Mouse (Mus musculus) hindbrain, embryonic 13.5 days (tissue): ENCODE results near the gene Gm20388. TPM values are rescaled to one million over a fixed set of nuclear protein-coding genes. Genes with fewer than 3 reads are reported as not detected.

Experiments used
- ATAC-seq: fragments of 200-750 bp; cut with Nextera tagmentation; 2 replicates; pipeline ENCODE4 v1.8.0; 2017; ENCODE audit warnings: moderate TSS enrichment; ENCODE audit not compliant: low FRiP score
- H3K27ac ChIP-seq: fragments of 300-500 bp; sonication (generic); 2 replicates; pipeline ENCODE4 v1.5.1; 2015; ENCODE audit warnings: inconsistent platforms, mild to moderate bottlenecking, moderate library complexity
- H3K27me3 ChIP-seq: fragments of 300-500 bp; sonication (generic); 2 replicates; pipeline ENCODE4 v1.6.1; 2015; ENCODE audit warnings: mild to moderate bottlenecking, inconsistent platforms
- H3K36me3 ChIP-seq: fragments of 300-500 bp; sonication (generic); 2 replicates; pipeline ENCODE4 v1.6.1; 2015; ENCODE audit warnings: mild to moderate bottlenecking, inconsistent platforms
- H3K4me1 ChIP-seq: fragments of 300-500 bp; sonication (generic); replicated peaks from 2 replicates; pipeline ENCODE4 v1.6.1; 2015; ENCODE audit warnings: inconsistent platforms
- H3K4me2 ChIP-seq: fragments of 300-500 bp; sonication (generic); 2 replicates; pipeline ENCODE4 v1.6.1; 2015; ENCODE audit warnings: inconsistent platforms, mild to moderate bottlenecking, moderate library complexity
- H3K4me3 ChIP-seq: fragments of 300-500 bp; sonication (generic); 2 replicates; pipeline ENCODE4 v1.5.1; 2015; ENCODE audit warnings: mild to moderate bottlenecking, inconsistent platforms
- H3K9ac ChIP-seq: fragments of 300-500 bp; sonication (generic); 2 replicates; pipeline ENCODE4 v1.6.1; 2015; ENCODE audit warnings: mild to moderate bottlenecking, inconsistent platforms
- H3K9me3 ChIP-seq: fragments of 300-500 bp; sonication (generic); 2 replicates; pipeline ENCODE4 v1.6.1; 2016; ENCODE audit warnings: inconsistent platforms
- WGBS: fragments of 180-500 bp; shearing (Covaris S2); methylation state at CpG from one replicate; pipeline ENCODE4 v1.1.7; 2015; 5-methylcytosine and 5-hydroxymethylcytosine counted together
- polyA plus RNA-seq: library from polyadenylated mRNA; unstranded; fragments of >200 nt; fragmentation: Nextera tagmentation; extraction: Ambion mirVana; gene quantifications from 2 replicates; pipeline ENCODE4 v1.2.1, GENCODE M21; 2015

Gene Gm20388
- polyA plus RNA-seq, 1 experiment from 2014 or later, result 1.9 TPM

DNA sequence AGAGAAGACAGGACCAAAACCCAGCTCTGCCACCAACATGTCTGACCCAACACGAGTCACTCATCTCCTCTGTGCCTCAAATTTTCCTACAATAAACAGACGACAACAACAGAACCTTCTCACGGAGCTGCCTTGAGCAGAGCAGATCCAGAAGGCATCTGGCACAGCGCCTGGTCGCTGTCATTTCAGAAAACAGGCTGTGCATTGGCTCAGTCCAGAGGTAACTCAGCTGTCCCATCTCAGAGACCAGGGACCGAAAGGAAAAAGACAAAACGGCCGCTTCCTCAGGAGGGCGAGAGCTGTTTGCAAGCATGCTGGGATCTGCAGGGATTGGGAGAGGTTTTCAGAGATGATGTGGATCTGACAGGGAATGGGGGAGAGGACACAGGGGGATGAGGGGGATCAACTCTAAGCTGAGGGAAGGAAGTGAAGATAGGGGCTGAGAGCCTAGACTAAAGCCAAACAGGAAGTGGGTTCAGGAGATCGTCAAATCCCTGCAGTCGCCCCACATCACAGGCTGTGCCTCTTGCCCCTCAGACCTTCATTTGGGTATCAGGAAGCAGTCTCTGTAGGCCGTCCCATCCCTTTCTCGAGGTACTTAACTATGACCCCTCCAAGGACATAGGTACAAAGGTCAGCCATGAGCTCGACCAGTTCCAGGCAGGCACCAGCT, 4067.7 kb downstream of the Gm20388 start:
- Histone ChIP-seq H3K27me3 (no peaks in the 10 kb centered on the region), H3K4me3 (no peak overlapping the region), H3K9me3 (no peaks in the 10 kb centered on the region), H3K36me3 (no peaks in the 10 kb centered on the region), H3K4me2 (no peak overlapping the region), H3K4me1 (peaks cover 25% of the 10 kb centered on the region), H3K27ac (no peak overlapping the region), H3K9ac (peak overlapping the region; percentile 19; the same call in 1 of the 2 replicates)
- 73% methylated on average over 14 of the region's 14 CpGs for WGBS
- no peak for ATAC-seq

DNA sequence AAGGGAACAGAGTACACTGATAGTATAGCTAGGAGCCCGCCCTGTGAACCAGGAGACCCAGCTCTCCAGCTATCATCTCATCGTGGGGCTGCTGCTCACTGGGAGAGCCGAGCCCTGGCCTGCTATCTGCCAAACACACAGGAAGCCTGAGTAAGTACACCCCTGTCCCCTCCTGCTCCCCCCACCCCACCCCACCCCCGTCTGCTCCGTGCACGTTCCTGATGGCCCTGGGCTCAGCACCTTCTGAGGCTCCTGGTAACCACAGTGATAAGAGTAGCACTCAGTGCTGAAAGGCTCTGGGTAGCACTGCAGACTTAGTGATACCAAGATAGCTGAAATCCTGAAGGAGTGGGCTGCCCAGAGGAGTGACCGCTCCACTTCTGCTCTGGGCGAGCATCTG, 4068.3 kb downstream of the Gm20388 start:
- Histone ChIP-seq H3K4me3 (no peak overlapping the region), H3K36me3 (no peaks in the 10 kb centered on the region), H3K27ac (no peak overlapping the region), H3K9me3 (no peaks in the 10 kb centered on the region), H3K9ac (0 out of 2 replicates have a peak overlapping the region, but pooled peaks have one; percentile 19), H3K4me2 (no peak overlapping the region), H3K4me1 (peaks cover 27% of the 10 kb centered on the region), H3K27me3 (no peaks in the 10 kb centered on the region)
- ATAC-seq, result no peak
- 89% methylated on average over 8 of the region's 8 CpGs for WGBS

DNA sequence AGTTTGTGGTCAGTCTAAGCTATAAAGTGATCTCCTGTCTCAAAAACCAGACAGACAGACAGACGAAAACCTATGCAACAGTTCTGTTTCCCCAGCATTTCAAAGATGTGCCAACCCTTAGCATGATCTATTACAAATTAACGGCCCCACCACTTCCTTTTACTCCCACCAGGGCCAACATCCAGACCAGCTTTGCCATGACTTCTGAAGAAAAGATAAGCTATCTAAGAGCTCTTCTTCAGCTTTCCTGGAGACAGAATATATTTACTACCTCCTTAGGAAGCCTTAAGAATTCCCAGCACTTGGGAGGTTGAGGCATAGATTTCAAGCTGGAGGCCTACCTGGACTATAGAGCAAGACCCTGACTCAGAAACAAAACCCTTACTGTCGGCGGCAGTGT, 4069.6 kb downstream of the Gm20388 start:
- Histone ChIP-seq H3K36me3 (no peaks in the 10 kb centered on the region), H3K4me2 (peak overlapping the region; percentile 92), H3K9ac (0 out of 2 replicates have a peak overlapping the region, but pooled peaks have one; percentile 35), H3K9me3 (no peaks in the 10 kb centered on the region), H3K27ac (no peak overlapping the region), H3K27me3 (no peaks in the 10 kb centered on the region), H3K4me1 (peaks cover 27% of the 10 kb centered on the region), H3K4me3 (no peak overlapping the region)
- ATAC-seq, result no peak
- 71% methylated on average over 4 of the region's 4 CpGs for WGBS

DNA sequence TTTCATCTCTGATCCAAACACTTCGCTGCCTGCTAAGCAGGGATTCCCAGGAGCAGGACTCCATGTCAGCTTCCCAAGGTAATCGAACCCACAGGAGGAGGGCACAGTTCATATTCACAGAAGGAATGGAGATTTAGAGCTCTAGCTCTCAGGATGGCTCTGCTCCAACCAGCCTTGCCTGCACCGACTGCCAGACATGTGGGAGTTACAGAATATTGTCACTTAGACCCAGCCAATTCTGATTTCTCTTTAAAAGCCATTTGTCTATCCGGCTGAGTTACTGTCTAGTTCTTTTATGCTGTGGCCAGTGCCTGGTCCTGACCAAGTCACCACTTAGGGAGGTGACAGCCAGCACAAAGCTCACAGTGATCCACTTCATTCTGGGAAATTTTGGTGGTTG, 4071.0 kb downstream of the Gm20388 start:
- WGBS, result 48% methylated on average over 4 of the region's 4 CpGs
- no peaks in the 10 kb centered on the region for H3K27me3 ChIP-seq
- peak overlapping the region; percentile 56; the same call in 1 of the 2 replicates for H3K9ac ChIP-seq
- no peaks in the 10 kb centered on the region for H3K9me3 ChIP-seq
- no peaks in the 10 kb centered on the region for H3K36me3 ChIP-seq
- H3K27ac ChIP-seq, result no peak overlapping the region
- peak overlapping the region; percentile 82 for H3K4me3 ChIP-seq
- no peak for ATAC-seq
- peaks cover 27% of the 10 kb centered on the region for H3K4me1 ChIP-seq
- peak overlapping the region; percentile 92 for H3K4me2 ChIP-seq

DNA sequence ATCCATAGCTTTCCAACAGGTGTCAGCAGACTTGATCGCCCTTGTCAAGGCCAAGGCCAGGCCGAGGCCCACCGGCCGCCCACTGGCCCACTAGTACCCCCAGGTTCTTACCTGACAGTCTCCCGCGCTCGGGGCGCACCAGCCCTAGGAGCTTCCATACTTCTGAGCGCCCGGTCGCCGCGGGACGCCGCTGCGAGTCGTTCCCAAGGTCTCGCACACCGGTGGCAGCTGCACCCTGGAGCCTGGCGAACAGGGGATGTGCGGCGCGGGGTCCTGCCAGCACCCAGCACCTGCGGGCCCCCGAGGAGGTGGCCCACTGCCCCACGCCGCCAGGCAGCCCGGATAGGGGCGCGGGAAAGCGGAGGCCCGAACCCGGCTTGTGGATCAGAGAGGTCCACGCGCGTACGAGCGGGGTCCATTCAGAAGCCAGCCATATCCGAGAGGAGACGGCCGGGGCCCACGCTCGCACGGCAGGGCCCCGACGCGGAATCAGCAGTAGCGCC, 4071.7 kb downstream of the Gm20388 start:
- peak overlapping the region; percentile 82 for H3K4me3 ChIP-seq
- H3K9ac ChIP-seq, result peak overlapping the region; percentile 86
- under 1% methylated on average over 48 of the region's 48 CpGs for WGBS
- H3K4me1 ChIP-seq, result peaks cover 27% of the 10 kb centered on the region
- peak overlapping the region; percentile 79 for H3K27ac ChIP-seq
- peak overlapping the region; percentile 92 for H3K4me2 ChIP-seq
- no peaks in the 10 kb centered on the region for H3K9me3 ChIP-seq
- peak; percentile 62 for ATAC-seq
- H3K36me3 ChIP-seq, result no peaks in the 10 kb centered on the region
- H3K27me3 ChIP-seq, result no peaks in the 10 kb centered on the region

DNA sequence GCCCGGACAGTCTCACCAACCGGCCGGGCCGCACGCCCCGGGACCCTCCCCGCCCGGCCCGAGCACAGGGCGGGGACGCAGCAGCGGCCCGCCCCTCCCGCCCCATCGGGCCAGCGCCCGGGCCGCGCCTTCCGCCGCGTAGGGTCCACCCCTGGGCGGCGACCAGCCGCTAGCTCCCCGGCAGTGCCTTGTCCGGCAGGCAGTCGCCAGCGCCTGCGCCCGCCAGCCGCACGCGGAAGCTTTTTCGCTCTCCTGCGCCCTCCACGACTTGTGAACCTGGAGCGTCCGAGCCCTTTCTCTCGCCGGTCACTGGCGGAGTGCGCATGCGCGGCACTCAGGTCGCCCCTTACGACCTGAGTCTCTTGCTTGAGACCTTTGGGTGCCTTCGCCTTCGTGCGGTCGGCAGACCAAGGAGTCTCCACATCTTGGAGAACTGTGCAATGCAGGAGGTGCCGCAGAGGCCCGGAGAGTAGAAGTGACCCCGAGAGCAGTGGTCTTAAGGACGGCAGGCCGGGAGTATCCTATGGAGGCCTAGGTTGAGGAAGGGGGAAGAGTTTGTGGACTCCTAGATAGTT, 4072.3 kb downstream of the Gm20388 start, which contains the start of gene Abcb10:
Gene Abcb10 (minus strand): TSS at position 297 of the 575 bp plus-strand sequence.
- peak within 1 kb of the TSS; percentile 86 for H3K9ac ChIP-seq
- peaks cover 27% of the 10 kb centered on the region for H3K4me1 ChIP-seq
- H3K27me3 ChIP-seq, result no peaks in the 10 kb centered on the region
- H3K27ac ChIP-seq, result peak within 1 kb of the TSS; percentile 79
- H3K4me2 ChIP-seq, result peak within 1 kb of the TSS; percentile 92
- WGBS, result under 1% methylated on average over 50 of the region's 56 CpGs
- peak within 1 kb of the TSS; percentile 82 for H3K4me3 ChIP-seq
- no peaks in the 10 kb centered on the region for H3K9me3 ChIP-seq
- ATAC-seq, result peak; percentile 89
- H3K36me3 ChIP-seq, result no peaks in the 10 kb centered on the region

DNA sequence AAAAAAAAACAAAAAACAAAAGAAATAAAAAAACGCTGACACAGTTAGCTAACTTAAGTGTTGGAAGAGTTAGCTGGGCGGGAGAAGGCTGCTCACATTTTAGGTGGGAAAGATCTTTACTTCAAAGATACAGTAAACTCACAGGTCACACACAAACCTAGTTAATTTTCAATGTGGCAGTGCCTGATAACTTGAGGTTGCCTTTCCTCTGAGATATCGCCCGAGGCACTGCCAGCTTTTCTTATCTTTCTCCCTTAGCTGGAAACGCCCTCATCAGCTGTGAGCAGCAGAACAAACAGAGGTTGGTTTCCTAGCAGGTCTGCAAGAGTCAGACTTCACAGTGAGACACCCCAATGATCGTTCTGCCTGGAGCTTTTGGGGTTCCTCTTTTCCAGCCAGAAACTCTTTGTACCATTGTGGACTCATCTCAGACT, 4078.0 kb downstream of the Gm20388 start:
- Histone ChIP-seq H3K4me1 (no peaks in the 10 kb centered on the region), H3K9me3 (no peaks in the 10 kb centered on the region), H3K27me3 (no peaks in the 10 kb centered on the region), H3K4me2 (no peak overlapping the region), H3K36me3 (peaks cover 2% of the 10 kb centered on the region), H3K4me3 (no peak overlapping the region), H3K27ac (no peak overlapping the region), H3K9ac (no peak overlapping the region)
- no peak for ATAC-seq
- 84% methylated on average over 6 of the region's 6 CpGs for WGBS

DNA sequence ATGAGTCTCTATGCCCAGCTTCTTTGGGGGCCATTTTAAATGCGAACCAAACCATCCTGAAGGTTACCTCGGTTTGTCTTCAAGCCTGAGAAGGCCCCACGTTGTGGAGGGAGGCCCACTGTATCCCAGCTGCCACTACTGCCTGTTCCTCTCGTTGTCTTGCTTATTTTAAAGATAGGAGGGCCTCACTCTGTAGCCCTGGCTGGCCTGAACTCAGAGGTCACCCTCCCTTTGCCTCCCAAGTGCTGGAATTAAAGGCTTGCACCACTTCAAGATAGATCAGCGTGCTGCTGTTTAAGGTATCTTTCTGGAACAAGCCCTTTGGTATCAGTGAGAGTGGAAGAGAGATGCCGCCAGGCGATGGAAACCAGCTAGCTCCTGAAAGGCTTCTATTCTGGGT, 4078.5 kb downstream of the Gm20388 start:
- H3K27me3 ChIP-seq, result no peaks in the 10 kb centered on the region
- 81% methylated on average over 7 of the region's 7 CpGs for WGBS
- no peak for ATAC-seq

DNA sequence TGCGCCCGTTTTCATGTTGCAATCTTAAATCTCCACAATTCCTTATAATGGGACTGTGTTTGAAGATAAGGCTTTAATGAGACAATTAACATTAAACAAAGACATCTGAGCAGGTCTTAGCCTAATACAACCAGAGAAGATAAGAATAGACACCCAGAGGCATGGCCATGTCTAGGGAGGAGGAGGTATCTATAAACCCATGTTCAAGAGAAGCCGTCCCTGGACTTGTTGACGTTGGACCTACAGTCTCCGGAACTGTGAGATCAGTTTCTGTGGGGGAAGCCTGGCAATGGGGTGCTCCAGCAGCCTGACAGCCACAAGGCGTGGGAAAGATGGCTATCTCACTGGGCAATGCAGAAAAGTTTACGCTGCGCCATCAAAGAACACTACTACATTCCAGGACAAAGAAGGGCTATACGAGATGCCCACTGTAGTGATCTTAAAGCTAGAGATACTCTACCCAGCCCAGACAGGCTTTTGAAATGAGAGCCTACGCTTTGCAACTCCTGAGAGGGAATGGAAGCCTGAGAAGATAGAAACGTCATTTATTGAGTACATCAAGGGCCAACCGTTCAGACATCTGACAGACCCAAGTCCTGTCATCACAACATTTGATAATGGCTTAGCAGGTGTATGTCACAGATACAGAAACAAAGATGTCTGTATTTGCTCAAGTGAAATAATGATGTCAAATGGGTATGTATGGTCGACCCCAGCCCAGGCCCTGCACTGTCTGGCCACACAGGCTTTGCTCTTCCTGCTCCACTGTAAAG, 4079.8 kb downstream of the Gm20388 start:
- Histone ChIP-seq H3K9ac (no peak overlapping the region), H3K4me1 (no peaks in the 10 kb centered on the region), H3K4me2 (no peak overlapping the region), H3K27me3 (no peaks in the 10 kb centered on the region), H3K4me3 (no peak overlapping the region), H3K36me3 (peaks cover 16% of the 10 kb centered on the region), H3K27ac (no peak overlapping the region), H3K9me3 (no peaks in the 10 kb centered on the region)
- no peak for ATAC-seq
- WGBS, result 92% methylated on average over 13 of the region's 13 CpGs

More for the DNA sequence above, 4078.5 kb downstream of the Gm20388 start:
- Histone ChIP-seq H3K4me3 (no peak overlapping the region), H3K36me3 (peaks cover 6% of the 10 kb centered on the region), H3K4me2 (no peak overlapping the region), H3K9me3 (no peaks in the 10 kb centered on the region), H3K4me1 (no peaks in the 10 kb centered on the region), H3K27ac (no peak overlapping the region), H3K9ac (no peak overlapping the region)

DNA sequence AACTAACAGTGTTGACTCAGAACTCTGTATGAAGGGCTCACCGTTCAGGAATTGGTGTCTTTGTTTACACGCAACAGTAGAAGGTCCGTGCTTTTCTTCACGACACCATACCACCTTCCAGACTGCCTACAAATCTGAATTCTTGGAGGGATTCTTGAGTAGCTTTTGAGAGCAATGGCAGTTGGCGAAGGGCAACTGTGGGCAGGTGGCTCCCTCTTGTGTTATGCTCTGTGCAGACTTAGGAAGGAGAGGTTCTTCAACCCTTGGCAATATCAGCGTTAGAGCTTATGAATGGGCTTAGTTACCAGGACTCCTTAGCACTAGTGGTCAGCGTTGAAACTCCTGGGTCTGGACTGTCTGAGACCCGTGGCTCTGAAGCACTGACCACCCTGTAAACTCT, 4081.9 kb downstream of the Gm20388 start:
- no peak overlapping the region for H3K4me3 ChIP-seq
- H3K9me3 ChIP-seq, result no peaks in the 10 kb centered on the region
- no peak overlapping the region for H3K27ac ChIP-seq
- ATAC-seq, result no peak
- WGBS, result 88% methylated on average over 8 of the region's 8 CpGs
- no peaks in the 10 kb centered on the region for H3K4me1 ChIP-seq
- H3K36me3 ChIP-seq, result peaks cover 31% of the 10 kb centered on the region
- no peak overlapping the region for H3K4me2 ChIP-seq
- H3K27me3 ChIP-seq, result no peaks in the 10 kb centered on the region
- no peak overlapping the region for H3K9ac ChIP-seq

DNA sequence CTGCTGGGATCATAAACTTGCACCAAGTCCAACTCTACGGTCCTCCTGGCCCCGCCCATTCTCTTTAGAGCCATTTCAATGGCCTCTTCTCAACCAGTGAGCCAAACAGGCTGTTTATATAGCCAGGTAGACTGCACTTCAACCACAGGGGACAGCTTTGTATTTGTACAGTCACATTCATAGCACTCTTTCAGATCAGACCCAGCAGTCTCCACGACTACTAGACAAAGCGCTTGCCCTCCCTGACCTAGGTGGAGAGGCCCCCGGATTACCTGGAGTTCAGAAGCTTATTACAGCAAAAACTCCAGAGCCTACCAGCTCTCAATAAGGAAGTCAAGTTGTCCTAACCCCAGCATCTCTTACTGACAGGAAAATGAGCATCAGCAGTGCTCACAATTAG, 4083.0 kb downstream of the Gm20388 start:
- H3K9me3 ChIP-seq, result no peaks in the 10 kb centered on the region
- no peak overlapping the region for H3K4me2 ChIP-seq
- H3K27ac ChIP-seq, result no peak overlapping the region
- no peak overlapping the region for H3K4me3 ChIP-seq
- no peak for ATAC-seq
- peaks cover 35% of the 10 kb centered on the region for H3K36me3 ChIP-seq
- WGBS, result 94% methylated on average over 5 of the region's 5 CpGs
- H3K27me3 ChIP-seq, result no peaks in the 10 kb centered on the region
- H3K9ac ChIP-seq, result no peak overlapping the region
- H3K4me1 ChIP-seq, result no peaks in the 10 kb centered on the region

DNA sequence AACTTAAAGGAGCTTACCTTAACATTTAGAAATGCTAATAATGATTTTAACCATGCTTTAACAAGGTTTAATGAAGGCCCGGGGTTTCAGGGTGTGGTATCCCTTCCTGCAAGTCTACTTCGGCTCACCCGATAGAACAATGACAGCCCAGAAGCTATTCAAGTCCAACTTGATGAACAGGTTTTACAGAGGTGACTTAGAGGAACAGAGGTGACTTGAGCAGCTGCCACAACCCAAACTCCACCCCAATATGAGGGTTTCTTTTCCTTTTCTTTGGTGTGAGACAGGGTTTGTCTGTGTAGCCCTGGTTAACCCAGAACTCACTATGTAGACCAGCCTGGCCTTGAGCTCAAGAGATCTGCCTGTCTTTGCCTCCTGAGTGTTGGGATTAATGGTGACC, 4083.4 kb downstream of the Gm20388 start:
- Histone ChIP-seq H3K4me1 (no peaks in the 10 kb centered on the region), H3K4me2 (no peak overlapping the region), H3K27me3 (no peaks in the 10 kb centered on the region), H3K27ac (no peak overlapping the region), H3K9me3 (no peaks in the 10 kb centered on the region), H3K9ac (no peak overlapping the region), H3K4me3 (no peak overlapping the region), H3K36me3 (peaks cover 37% of the 10 kb centered on the region)
- no peak for ATAC-seq
- 97% methylated on average over 3 of the region's 3 CpGs for WGBS
